Mouse (Mus musculus) layer of hippocampus, adult 6 months (tissue): ENCODE measurements around the gene Kdm6b. TPM values are rescaled to one million over a fixed set of nuclear protein-coding genes. Genes with fewer than 3 reads are reported as not detected.

Experiments
- long read RNA-seq, 2 experiments: library from polyadenylated mRNA; unstranded; transcript quantifications; one replicate each; pipeline ENCODE4 v2.0.0; 2019 to 2020
- polyA plus RNA-seq: library from polyadenylated mRNA; unstranded; fragments of <200 nt; fragmentation: Nextera tagmentation; gene quantifications from 2 replicates; pipeline ENCODE4 v1.2.3, GENCODE M21; 2021

Kdm6b gene
- 8.1 and 9.3 TPM in 2 replicates for polyA plus RNA-seq
- long read RNA-seq, experiment 1, partial matches to known transcripts = 3 of 32 reads
- long read RNA-seq, experiment 1, other reads (novel, unspliced or antisense) = 29 of 32 reads
- long read RNA-seq, experiment 2, partial matches to known transcripts = 5 of 5 reads
- long read RNA-seq, experiment 2, other reads (novel, unspliced or antisense) = 0 of 5 reads

DNA sequence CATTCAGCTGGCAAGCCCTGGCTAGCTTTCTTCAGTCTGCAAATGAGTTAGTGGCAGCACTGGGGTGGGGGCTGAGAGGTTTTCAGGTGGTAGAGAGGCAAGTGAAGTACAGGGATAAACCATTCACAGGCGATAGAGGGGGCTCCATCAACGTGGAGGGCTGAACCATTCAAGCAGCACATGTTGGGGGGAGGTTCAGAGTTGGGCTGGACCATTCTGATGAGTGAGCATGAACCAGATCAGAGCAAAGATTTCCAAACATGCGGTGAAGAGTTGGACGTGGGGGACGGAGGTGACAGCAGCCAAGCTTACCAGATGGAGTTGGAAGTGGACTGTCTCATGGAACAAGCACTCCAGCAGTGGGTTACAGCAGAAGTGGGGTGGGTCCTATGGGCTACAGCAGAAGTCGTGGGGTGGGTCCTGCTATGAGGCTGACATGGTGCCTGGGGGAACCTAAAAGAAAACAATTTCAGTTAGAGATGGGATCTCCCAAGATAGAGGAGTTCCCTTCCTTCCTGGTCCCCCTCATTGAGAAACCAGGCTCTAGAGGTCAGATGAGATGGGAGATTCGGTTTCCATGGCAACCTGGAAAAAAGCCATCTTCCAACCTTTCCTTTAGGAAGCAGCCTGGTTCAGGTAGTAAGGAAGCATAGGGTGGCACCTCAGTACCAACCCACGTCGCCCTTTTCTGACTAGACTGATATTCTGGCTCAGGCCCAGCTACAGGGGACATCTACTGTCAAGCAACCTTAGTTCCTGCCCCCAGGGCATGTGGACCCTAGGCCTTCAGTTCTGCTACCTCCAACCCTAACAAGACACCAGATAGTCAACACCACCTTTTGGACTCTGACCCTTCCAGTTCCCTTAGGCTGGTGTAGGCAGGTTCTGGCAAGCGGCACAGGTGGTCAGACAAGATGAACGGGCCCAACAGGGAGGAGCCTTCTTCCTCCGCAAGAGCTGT, at the start of gene Kdm6b:
Gene Kdm6b (minus strand): TSS at position 455 of the 961 bp plus-strand sequence.

DNA sequence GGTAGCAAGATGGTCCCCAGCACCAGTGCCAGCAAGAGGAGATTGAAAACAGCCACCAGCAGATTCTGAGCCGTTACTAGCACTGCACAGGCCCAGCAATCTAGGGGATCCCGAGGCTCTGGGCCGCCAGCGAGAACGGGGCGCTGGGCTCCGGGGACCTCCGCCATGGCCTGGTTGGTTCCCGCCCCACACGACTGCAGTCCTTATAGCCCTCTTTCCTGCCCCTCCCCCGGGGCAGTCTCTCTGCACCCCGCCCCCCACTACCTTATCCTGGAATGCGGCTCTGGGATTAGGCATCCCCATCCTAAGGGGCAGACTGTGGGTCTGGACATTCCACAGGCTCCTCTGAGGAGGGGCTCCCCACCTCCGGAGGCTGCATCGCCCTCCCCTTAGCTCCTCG, 15.4 kb downstream of the Kdm6b start, which contains the start of gene Tmem88:
Gene Tmem88 (minus strand): TSS at position 176 of the 400 bp plus-strand sequence.

DNA sequence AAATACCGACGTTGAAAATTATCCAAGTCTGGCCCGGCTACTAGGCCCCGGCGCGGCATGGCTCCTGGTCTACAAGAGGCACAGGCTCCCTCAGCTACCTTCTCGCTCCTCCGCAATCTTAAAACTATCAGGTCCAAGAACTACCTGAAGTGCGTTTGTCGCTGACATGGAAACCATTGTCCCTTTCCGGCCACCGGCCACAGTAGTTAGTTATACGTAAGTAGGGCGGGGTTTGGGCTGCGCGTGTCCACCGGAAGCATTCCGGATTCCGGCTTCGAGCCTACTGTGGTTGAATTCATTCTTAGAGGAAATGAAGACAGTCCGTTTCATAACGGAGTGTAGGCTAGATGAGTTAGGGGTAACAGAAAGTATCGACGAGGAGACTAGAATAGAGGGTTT, 18.2 kb downstream of the Kdm6b start, which contains the start of the genes Naa38 and Cyb5d1:
Gene Naa38 (plus strand): TSS at position 253 of the 399 bp plus-strand sequence.
Gene Cyb5d1 (minus strand): TSS at position 397 of the 399 bp plus-strand sequence.

GRCm38 (mm10) chr11:69369215-69369989, 44.1 kb downstream of the Kdm6b start, which contains the start of gene Chd3:
Chd3 (minus strand) TSS chr11:69369406.

Other genes with a start within 250 kb of the Kdm6b start
- gene Alox8, start 215.8 kb downstream of the Kdm6b start, polyA plus RNA-seq = 3.5 and 5.1 TPM in 2 replicates
- gene Gucy2e, start 176.6 kb downstream of the Kdm6b start, polyA plus RNA-seq = 0.44 and 0.55 TPM in 2 replicates
- 1.3 and 1.8 TPM in 2 replicates for gene Cntrob, start 89.9 kb downstream of the Kdm6b start, polyA plus RNA-seq
- 134 and 135 TPM in 2 replicates for gene Trappc1, start 89.7 kb downstream of the Kdm6b start, polyA plus RNA-seq
- gene Kcnab3, start 87.4 kb downstream of the Kdm6b start, polyA plus RNA-seq = 5.3 and 6.1 TPM in 2 replicates
- 256 and 260 TPM in 2 replicates for gene Rnf227, start 73.2 kb downstream of the Kdm6b start, polyA plus RNA-seq
- gene Chd3, start 44.3 kb downstream of the Kdm6b start, polyA plus RNA-seq = 49.8 and 51.0 TPM in 2 replicates
- 601 and 628 TPM in 2 replicates for gene Naa38, start 18.2 kb downstream of the Kdm6b start, polyA plus RNA-seq
- gene Cyb5d1, start 18.0 kb downstream of the Kdm6b start, polyA plus RNA-seq = 12.0 and 15.0 TPM in 2 replicates
- 1.9 and 2.4 TPM in 2 replicates for gene Tmem88, start 15.4 kb downstream of the Kdm6b start, polyA plus RNA-seq
- 0.36 and 0.80 TPM in 2 replicates for gene Dnah2, start 135.4 kb upstream of the Kdm6b start, polyA plus RNA-seq
- gene Efnb3, start 146.5 kb upstream of the Kdm6b start, polyA plus RNA-seq = 21.6 and 21.9 TPM in 2 replicates
- 13.9 and 15.4 TPM in 2 replicates for gene Wrap53, start 166.6 kb upstream of the Kdm6b start, polyA plus RNA-seq
- gene Trp53, start 166.7 kb upstream of the Kdm6b start, polyA plus RNA-seq = 25.8 and 29.0 TPM in 2 replicates
- 218 and 255 TPM in 2 replicates for gene Atp1b2, start 192.3 kb upstream of the Kdm6b start, polyA plus RNA-seq
- not detected in 2 replicates for gene Shbg, start 204.2 kb upstream of the Kdm6b start, polyA plus RNA-seq
- 18.2 and 18.3 TPM in 2 replicates for gene Sat2, start 208.3 kb upstream of the Kdm6b start, polyA plus RNA-seq
- gene Fxr2, start 219.3 kb upstream of the Kdm6b start, polyA plus RNA-seq = 6.9 and 7.9 TPM in 2 replicates
- 0.16 TPM in 1 of 2 replicates, not detected in the other for gene Sox15, start 241.6 kb upstream of the Kdm6b start, polyA plus RNA-seq
- 94.9 and 96.8 TPM in 2 replicates for gene Mpdu1, start 249.0 kb upstream of the Kdm6b start, polyA plus RNA-seq